Mouse (Mus musculus): ENCODE results near the gene Hus1b. TPM values are rescaled to one million over a fixed set of nuclear protein-coding genes. Genes with fewer than 3 reads are reported as not detected.
A peak's percentile ranks its signal among the peaks of the same experiment; 100 is the strongest.

Gene Hus1b
- polyA plus RNA-seq (2015; fragmentation: Nextera tagmentation; extraction: Ambion mirVana) = not detected in 2 replicates

DNA sequence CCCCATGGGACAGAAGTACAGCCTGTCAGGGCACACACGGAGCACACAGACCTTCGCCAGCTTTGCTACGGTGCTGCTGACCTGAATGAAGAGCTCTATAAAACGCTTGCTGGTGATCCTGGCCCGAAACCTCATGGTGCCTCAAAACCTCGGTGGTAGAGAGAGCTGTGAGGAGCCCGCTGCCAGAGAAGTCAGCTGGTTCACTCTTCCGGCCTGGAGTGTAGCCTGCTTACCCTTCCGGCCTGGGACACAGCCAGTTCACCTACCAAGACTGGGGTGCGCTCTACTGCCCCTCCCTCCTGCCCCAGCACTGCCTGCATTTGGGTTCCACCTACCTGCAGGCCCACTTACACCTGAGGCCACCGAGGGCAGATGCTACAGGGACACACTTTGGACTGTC, at the start of gene Hus1b:
Hus1b (minus strand) TSS at position 220 of the 400 bp plus-strand sequence.
- H3K27ac ChIP-seq (replicated peaks) = no peak within 1 kb of the TSS
- no peaks in the 10 kb centered on the region for H3K36me3 ChIP-seq
- H3K4me3 ChIP-seq (replicated peaks) = no peak within 1 kb of the TSS
- no peak within 1 kb of the TSS for H3K4me2 ChIP-seq
- H3K4me1 ChIP-seq = no peaks in the 10 kb centered on the region
- ATAC-seq (ENCODE audit: low FRiP score) = no peak
- no peaks in the 10 kb centered on the region for H3K9me3 ChIP-seq (replicated peaks)
- WGBS = 94% methylated on average over 11 of the region's 11 CpGs
- H3K9ac ChIP-seq (replicated peaks) = no peak within 1 kb of the TSS
- H3K27me3 ChIP-seq (replicated peaks) = no peaks in the 10 kb centered on the region

GRCm38 (mm10) chr13:30994249-30994858, 46.8 kb upstream of the Hus1b start:
- no peaks in the 10 kb centered on the region for H3K36me3 ChIP-seq
- no peak overlapping the region for H3K27ac ChIP-seq (replicated peaks)
- no peak for ATAC-seq (ENCODE audit: low FRiP score)
- no peak overlapping the region for H3K4me3 ChIP-seq (replicated peaks)
- H3K4me2 ChIP-seq = no peak overlapping the region
- WGBS = 81% methylated on average over 6 of the region's 6 CpGs
- no peak overlapping the region for H3K9ac ChIP-seq (replicated peaks)
- H3K27me3 ChIP-seq (replicated peaks) = no peaks in the 10 kb centered on the region
- H3K4me1 ChIP-seq = no peaks in the 10 kb centered on the region
- H3K9me3 ChIP-seq (replicated peaks) = no peaks in the 10 kb centered on the region

GRCm38 (mm10) chr13:30993819-30994218, 46.3 kb upstream of the Hus1b start:
- H3K27ac ChIP-seq (replicated peaks) = no peak overlapping the region
- no peak overlapping the region for H3K4me3 ChIP-seq (replicated peaks)
- no peaks in the 10 kb centered on the region for H3K4me1 ChIP-seq
- H3K27me3 ChIP-seq (replicated peaks) = no peaks in the 10 kb centered on the region
- no peak overlapping the region for H3K9ac ChIP-seq (replicated peaks)
- no peak overlapping the region for H3K4me2 ChIP-seq
- H3K9me3 ChIP-seq (replicated peaks) = no peaks in the 10 kb centered on the region
- ATAC-seq (ENCODE audit: low FRiP score) = peak; percentile 86; the same call in 1 of the 2 replicates
- no peaks in the 10 kb centered on the region for H3K36me3 ChIP-seq
- 24% methylated on average over 3 of the region's 3 CpGs for WGBS

GRCm38 (mm10) chr13:30990233-30990632, 42.7 kb upstream of the Hus1b start:
- Histone ChIP-seq H3K4me1 (peaks cover 9% of the 10 kb centered on the region), H3K4me2 (no peak overlapping the region), H3K4me3 (replicated peaks) (no peak overlapping the region), H3K27me3 (replicated peaks) (peaks cover 10% of the 10 kb centered on the region), H3K9me3 (replicated peaks) (no peaks in the 10 kb centered on the region), H3K27ac (replicated peaks) (no peak overlapping the region), H3K36me3 (no peaks in the 10 kb centered on the region), H3K9ac (replicated peaks) (no peak overlapping the region)
- WGBS = 86% methylated on average over 9 of the region's 9 CpGs
- no peak for ATAC-seq (ENCODE audit: low FRiP score)

DNA sequence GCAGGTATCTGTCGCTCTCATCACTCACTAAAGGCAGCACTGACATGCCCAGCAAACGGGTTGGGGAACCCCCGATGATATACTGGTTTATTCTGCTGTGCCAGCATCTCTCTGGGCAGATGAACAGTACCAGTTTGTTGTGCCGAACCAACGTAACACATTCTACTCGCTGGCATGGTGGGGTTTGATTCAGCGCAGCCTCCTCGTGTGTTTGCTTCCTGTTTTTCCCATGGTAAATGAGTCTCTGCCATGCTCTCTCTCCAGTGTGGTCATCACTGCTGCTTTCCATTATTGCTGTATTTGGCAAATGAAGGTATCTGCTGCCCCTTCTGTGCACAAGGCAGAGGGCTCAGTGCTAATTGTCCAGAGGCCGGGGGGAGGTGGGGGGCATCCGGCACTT, 42.2 kb upstream of the Hus1b start:
- H3K9me3 ChIP-seq (replicated peaks) = no peaks in the 10 kb centered on the region
- ATAC-seq (ENCODE audit: low FRiP score) = no peak
- H3K4me1 ChIP-seq = peaks cover 11% of the 10 kb centered on the region
- no peak overlapping the region for H3K4me2 ChIP-seq
- 90% methylated on average over 10 of the region's 10 CpGs for WGBS
- H3K9ac ChIP-seq (replicated peaks) = no peak overlapping the region
- H3K27ac ChIP-seq (replicated peaks) = no peak overlapping the region
- H3K36me3 ChIP-seq = no peaks in the 10 kb centered on the region
- peaks cover 10% of the 10 kb centered on the region for H3K27me3 ChIP-seq (replicated peaks)
- no peak overlapping the region for H3K4me3 ChIP-seq (replicated peaks)

DNA sequence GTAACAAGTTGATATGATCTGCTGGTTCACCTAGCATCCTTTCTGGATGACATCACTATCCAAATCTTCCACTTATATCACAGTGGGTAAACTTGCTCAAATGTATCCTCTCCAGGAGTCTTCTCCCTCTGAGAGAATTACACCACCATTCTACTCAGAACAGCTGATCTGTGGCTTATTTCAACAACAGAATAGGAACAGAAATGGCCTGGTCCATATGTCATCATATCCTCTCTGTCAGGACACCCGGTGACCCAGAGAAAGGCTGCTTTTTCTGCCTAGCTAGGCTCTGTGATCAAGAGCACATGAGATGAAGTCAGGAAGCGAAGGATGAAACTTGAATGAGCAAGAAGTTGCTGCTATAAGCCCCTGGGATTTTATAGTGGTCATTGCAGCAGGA, 40.1 kb upstream of the Hus1b start:
- no peak overlapping the region for H3K4me3 ChIP-seq (replicated peaks)
- peaks cover 10% of the 10 kb centered on the region for H3K27me3 ChIP-seq (replicated peaks)
- ATAC-seq (ENCODE audit: low FRiP score) = no peak

DNA sequence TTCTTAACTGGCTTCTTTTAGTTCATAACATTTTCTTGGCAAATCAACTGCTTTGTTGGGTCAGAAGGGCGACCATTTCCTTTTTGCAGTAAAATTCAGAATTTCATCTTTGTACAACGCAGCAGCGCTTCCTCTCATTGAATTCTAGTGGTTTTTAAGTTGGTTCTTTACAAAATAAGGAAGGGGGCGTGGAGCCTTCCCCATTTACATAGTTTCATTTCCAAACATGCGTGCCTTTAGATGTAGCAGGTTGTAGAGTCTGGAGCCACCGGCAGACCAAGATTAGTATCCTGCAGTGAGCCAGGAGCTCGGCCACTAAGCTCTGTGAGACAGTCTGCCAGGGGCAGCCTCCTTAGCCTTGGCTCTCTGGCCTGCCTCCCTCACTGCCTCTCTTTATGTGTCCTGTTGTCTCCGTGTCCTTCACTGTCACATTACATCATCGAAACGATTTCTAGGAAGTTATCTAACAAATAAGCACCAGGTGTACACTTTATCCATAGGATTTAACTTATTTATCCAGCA, 39.4 kb upstream of the Hus1b start:
- H3K36me3 ChIP-seq = no peaks in the 10 kb centered on the region
- ATAC-seq (ENCODE audit: low FRiP score) = no peak
- H3K9me3 ChIP-seq (replicated peaks) = no peaks in the 10 kb centered on the region
- H3K27me3 ChIP-seq (replicated peaks) = peaks cover 10% of the 10 kb centered on the region
- 80% methylated on average over 10 of the region's 10 CpGs for WGBS
- H3K27ac ChIP-seq (replicated peaks) = no peak overlapping the region
- H3K9ac ChIP-seq (replicated peaks) = no peak overlapping the region
- H3K4me2 ChIP-seq = no peak overlapping the region
- H3K4me1 ChIP-seq = peaks cover 11% of the 10 kb centered on the region
- H3K4me3 ChIP-seq (replicated peaks) = no peak overlapping the region

More for the DNA sequence above, 40.1 kb upstream of the Hus1b start:
- Histone ChIP-seq H3K36me3 (no peaks in the 10 kb centered on the region), H3K4me2 (no peak overlapping the region), H3K4me1 (peaks cover 11% of the 10 kb centered on the region), H3K9me3 (replicated peaks) (no peaks in the 10 kb centered on the region), H3K9ac (replicated peaks) (no peak overlapping the region), H3K27ac (replicated peaks) (no peak overlapping the region)
- 78% methylated on average over 2 of the region's 2 CpGs for WGBS

- ATAC-seq (ENCODE audit: low FRiP score) = peak; percentile 86
- peak overlapping the region; percentile 30; the same call in 1 of the 2 replicates for H3K9ac ChIP-seq (replicated peaks)
- WGBS = 21% methylated on average over 27 of the region's 27 CpGs
These were observed 38.3 kb upstream of the Hus1b start for GRCm38 (mm10) chr13:30985598-30986466.

GRCm38 (mm10) chr13:30985275-30985597, 37.7 kb upstream of the Hus1b start:
- 17% methylated on average over 13 of the region's 13 CpGs for WGBS
- peak overlapping the region; percentile 23; the same call in 1 of the 2 replicates for H3K27ac ChIP-seq (replicated peaks)

More at GRCm38 (mm10) chr13:30985598-30986466, 38.3 kb upstream of the Hus1b start:
- H3K27me3 ChIP-seq (replicated peaks) = peaks cover 10% of the 10 kb centered on the region
- H3K36me3 ChIP-seq = no peaks in the 10 kb centered on the region
- peak overlapping the region; percentile 33 for H3K4me3 ChIP-seq (replicated peaks)
- H3K9me3 ChIP-seq (replicated peaks) = no peaks in the 10 kb centered on the region
- H3K4me1 ChIP-seq = peaks cover 11% of the 10 kb centered on the region
- H3K4me2 ChIP-seq = peak overlapping the region; percentile 63
- H3K27ac ChIP-seq (replicated peaks) = peak overlapping the region; percentile 23; the same call in 1 of the 2 replicates

DNA sequence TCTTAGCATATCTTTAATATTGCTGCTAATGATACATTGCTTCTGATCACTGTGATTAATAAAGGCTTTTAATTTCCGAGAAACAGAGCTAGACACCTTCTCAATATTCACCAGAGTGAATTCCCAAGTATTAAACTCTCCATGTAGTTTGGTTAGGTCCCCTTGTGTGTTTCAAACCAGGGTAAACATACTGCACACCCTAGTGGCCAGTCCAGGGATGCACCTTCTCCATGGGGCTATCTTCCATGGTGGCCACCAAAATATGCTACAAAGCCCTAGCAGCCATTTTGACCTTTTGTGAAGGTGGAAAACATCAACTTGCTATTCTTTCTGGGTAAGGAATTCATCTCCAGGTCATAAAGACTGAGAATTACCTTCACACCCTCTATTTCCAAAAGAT, 34.1 kb upstream of the Hus1b start:
- 77% methylated on average over 1 of the region's 1 CpGs for WGBS

More at GRCm38 (mm10) chr13:30985275-30985597, 37.7 kb upstream of the Hus1b start:
- Histone ChIP-seq H3K36me3 (no peaks in the 10 kb centered on the region), H3K4me1 (peaks cover 11% of the 10 kb centered on the region), H3K9ac (replicated peaks) (peak overlapping the region; percentile 30; the same call in 1 of the 2 replicates), H3K27me3 (replicated peaks) (peaks cover 10% of the 10 kb centered on the region), H3K9me3 (replicated peaks) (no peaks in the 10 kb centered on the region), H3K4me2 (peak overlapping the region; percentile 63), H3K4me3 (replicated peaks) (peak overlapping the region; percentile 33)
- ATAC-seq (ENCODE audit: low FRiP score) = no peak

DNA sequence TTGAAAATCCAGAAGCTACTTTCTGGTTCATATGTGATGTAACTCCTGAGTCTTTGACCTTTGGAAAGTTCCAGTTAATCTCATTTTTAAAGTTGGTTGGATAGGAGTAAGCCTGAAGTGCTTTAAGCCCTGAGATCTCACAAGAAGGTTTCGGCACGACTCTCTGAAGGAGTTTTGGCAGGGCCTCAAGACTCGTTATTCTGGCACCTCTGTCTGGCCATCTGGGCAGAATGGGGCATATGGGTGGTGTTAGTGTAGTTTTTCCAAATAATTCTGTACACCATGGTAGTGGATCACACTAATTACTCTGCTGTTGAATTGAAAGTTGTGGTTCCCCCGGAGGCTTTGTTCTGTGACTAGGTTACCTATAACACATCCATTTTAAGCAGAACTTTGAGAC, 30.7 kb upstream of the Hus1b start:
- H3K4me3 ChIP-seq (replicated peaks) = no peak overlapping the region
- H3K27ac ChIP-seq (replicated peaks) = no peak overlapping the region
- H3K4me2 ChIP-seq = no peak overlapping the region
- peaks cover 5% of the 10 kb centered on the region for H3K4me1 ChIP-seq
- no peak overlapping the region for H3K9ac ChIP-seq (replicated peaks)
- H3K9me3 ChIP-seq (replicated peaks) = no peaks in the 10 kb centered on the region
- WGBS = 69% methylated on average over 4 of the region's 4 CpGs
- no peaks in the 10 kb centered on the region for H3K27me3 ChIP-seq (replicated peaks)
- no peaks in the 10 kb centered on the region for H3K36me3 ChIP-seq
- no peak for ATAC-seq (ENCODE audit: low FRiP score)

More for the DNA sequence above, 34.1 kb upstream of the Hus1b start:
- no peak overlapping the region for H3K27ac ChIP-seq (replicated peaks)
- H3K9me3 ChIP-seq (replicated peaks) = no peaks in the 10 kb centered on the region
- H3K27me3 ChIP-seq (replicated peaks) = peaks cover 5% of the 10 kb centered on the region
- no peak overlapping the region for H3K4me2 ChIP-seq
- no peak overlapping the region for H3K9ac ChIP-seq (replicated peaks)
- H3K36me3 ChIP-seq = no peaks in the 10 kb centered on the region
- H3K4me1 ChIP-seq = peaks cover 11% of the 10 kb centered on the region
- ATAC-seq (ENCODE audit: low FRiP score) = no peak
- no peak overlapping the region for H3K4me3 ChIP-seq (replicated peaks)
